Mouse (Mus musculus): ENCODE data around the gene Cetn4.

DNA sequence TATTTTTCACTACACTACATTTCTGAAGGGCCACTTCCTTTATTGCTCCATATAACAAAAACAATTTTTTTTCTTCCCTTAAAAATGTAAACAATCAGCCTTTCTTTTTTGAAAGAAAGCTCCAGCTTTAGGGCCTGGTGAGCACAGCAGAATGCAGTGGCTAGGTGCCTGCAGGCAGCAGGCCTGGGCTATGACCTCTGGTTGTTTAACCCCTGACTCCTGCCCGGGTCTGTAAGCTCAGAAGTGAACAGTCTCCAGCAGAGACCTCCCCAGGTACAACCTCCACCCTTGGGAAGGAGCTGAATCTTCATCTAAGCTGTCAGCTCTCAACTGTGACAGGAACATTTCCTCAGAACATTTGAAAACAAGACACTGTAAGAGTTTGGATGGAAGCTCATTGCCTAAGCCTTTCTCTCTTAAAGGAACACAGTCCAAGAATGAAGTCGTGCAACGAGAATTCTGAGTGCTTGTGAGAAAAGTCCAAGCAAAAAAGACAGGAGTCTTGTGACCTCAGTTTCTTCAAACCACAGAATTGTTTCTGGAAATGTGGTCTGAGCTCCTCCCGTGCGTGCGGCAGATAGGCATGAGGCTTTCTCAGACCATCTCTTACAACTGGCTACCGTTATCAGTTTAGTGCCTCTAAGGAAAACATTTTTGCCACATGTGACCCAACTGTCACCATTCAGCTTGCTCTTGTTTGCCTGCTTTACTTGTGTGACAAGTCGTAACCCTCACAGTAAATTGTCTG lies 8.9 kb downstream of the Cetn4 start:
- TF ChIP-seq CTCF (IDR thresholded peaks at IDR 0.05; ENCODE audit: borderline replicate concordance, extremely low read depth, insufficient read depth, insufficient read length) (no peak), POLR2A (IDR thresholded peaks at IDR 0.05; ENCODE audit: borderline replicate concordance, extremely low read depth, insufficient read depth, insufficient read length, poor library complexity, severe bottlenecking) (no peak)
